Mouse (Mus musculus) thymus, adult 2 months (tissue): ENCODE results near the gene Wdr62. TPM values are rescaled to one million over a fixed set of nuclear protein-coding genes. Genes with fewer than 3 reads are reported as not detected.
"Not testable (repeated sequence)": the region's sequence is repeated elsewhere in the genome, so short reads cannot be mapped to it uniquely, and the experiment has no call there.

Experiments
- DNase-seq: peaks from one replicate; pipeline ENCODE4 v3.0.0; 2021
- H3K27ac ChIP-seq: fragments of 200-500 bp; 2 replicates; pipeline ENCODE4 v1.5.1; 2012; ENCODE audit warnings: low read length, control low read depth; ENCODE audit not compliant: control insufficient read depth, insufficient read depth
- H3K27me3 ChIP-seq: fragments of 200-500 bp; 2 replicates; pipeline ENCODE4 v1.6.1; 2012; ENCODE audit warnings: mild to moderate bottlenecking, low read length, moderate library complexity, mixed read lengths; ENCODE audit not compliant: control insufficient read depth, insufficient read depth
- H3K36me3 ChIP-seq: fragments of 200-500 bp; 2 replicates; pipeline ENCODE4 v1.6.1; 2012; ENCODE audit warnings: mild to moderate bottlenecking, low read length, moderate library complexity; ENCODE audit not compliant: control insufficient read depth, insufficient read depth
- H3K4me1 ChIP-seq: fragments of 200-500 bp; replicated peaks from 2 replicates; pipeline ENCODE4 v1.6.1; 2012; ENCODE audit warnings: low read length; ENCODE audit not compliant: control insufficient read depth, insufficient read depth
- H3K4me3 ChIP-seq: fragments of 200-500 bp; 2 replicates; pipeline ENCODE4 v1.5.1; 2012; ENCODE audit warnings: mild to moderate bottlenecking, low read length, control low read depth, moderate library complexity; ENCODE audit not compliant: control insufficient read depth, insufficient read depth
- CTCF ChIP-seq: fragments of 200-500 bp; IDR thresholded peaks from 2 replicates; pipeline ENCODE4 v1.5.1; 2012; ENCODE audit warnings: mild to moderate bottlenecking, control low read depth, low read length, moderate library complexity, borderline replicate concordance; ENCODE audit not compliant: control insufficient read depth, poor library complexity, insufficient read depth; ENCODE audit errors: extremely low read depth
- POLR2A ChIP-seq: fragments of 200-500 bp; IDR thresholded peaks from 2 replicates; pipeline ENCODE4 v1.6.1; 2012; ENCODE audit warnings: mild to moderate bottlenecking, low read length, control low read depth, moderate library complexity; ENCODE audit not compliant: control insufficient read depth, poor library complexity, insufficient read depth; ENCODE audit errors: extremely low read depth
- WGBS: fragments of 180-500 bp; shearing (Covaris S2); methylation state at CpG from one replicate; pipeline ENCODE4 v1.1.7; 2018; 5-methylcytosine and 5-hydroxymethylcytosine counted together
- polyA plus RNA-seq: library from polyadenylated mRNA; depleted of rRNA; stranded (reverse); fragments of >200 nt; gene quantifications from 2 replicates; pipeline ENCODE4 v1.2.3, GENCODE M21; 2012

The Wdr62 gene
- polyA plus RNA-seq, 1 experiment = 54.1 TPM

DNA sequence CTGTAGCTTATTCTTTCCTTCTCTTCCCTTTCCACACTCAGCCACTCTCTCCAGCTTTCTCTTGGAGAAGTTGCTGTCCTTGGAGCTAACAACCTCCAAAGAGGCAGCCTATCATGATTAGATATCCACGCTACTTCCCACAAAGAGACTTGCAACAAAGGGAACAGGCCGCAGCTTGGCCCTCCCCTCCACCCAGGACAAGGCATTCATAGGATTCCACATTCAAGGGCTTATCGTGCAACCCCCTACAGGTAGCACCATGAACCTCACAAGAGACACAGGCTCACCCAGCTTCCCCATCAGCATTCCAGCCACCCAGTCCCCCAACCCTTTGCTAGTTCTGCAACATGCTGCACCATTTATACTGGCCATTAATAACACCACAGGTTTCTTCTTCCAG is 13.4 kb downstream of the Wdr62 start:
- H3K27ac ChIP-seq = no peak overlapping the region
- 98% methylated on average over 3 of the region's 3 CpGs for WGBS
- no peaks in the 10 kb centered on the region for H3K27me3 ChIP-seq
- H3K36me3 ChIP-seq = no peaks in the 10 kb centered on the region; the same call in 1 of the 2 replicates
- no peak for TF ChIP-seq CTCF
- TF ChIP-seq POLR2A = no peak
- DNase-seq = no peak
- no peak overlapping the region for H3K4me3 ChIP-seq
- H3K4me1 ChIP-seq = no peaks in the 10 kb centered on the region

- TF ChIP-seq POLR2A (no peak), CTCF (no peak)
- WGBS = 97% methylated on average over 7 of the region's 7 CpGs
- Histone ChIP-seq H3K27me3 (no peaks in the 10 kb centered on the region), H3K36me3 (no peaks in the 10 kb centered on the region; the same call in 1 of the 2 replicates), H3K4me1 (no peaks in the 10 kb centered on the region), H3K27ac (no peak overlapping the region), H3K4me3 (no peak overlapping the region)
- DNase-seq = no peak
These were observed 14.3 kb downstream of the Wdr62 start for GRCm38 (mm10) chr7:30265935-30266334.

DNA sequence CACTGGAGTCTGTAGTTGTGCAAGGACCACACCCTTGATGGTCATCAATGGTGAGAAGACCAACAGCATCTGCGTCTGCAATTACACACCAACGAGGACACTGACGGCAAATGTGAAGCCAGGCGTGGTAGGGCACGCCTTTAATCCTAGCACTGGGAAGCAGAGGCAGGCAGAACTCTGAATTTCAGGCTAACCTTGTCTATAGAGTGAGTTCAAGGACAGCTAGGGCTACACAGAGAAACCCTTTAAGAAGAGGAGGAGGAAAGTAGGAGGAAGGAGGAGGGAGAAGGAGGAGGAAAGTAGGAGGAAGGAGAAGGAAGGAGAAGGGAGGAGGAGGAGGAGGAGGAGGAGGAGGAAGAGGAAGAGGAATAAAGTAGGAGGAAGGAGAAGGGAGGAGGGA is 14.7 kb downstream of the Wdr62 start:
- TF ChIP-seq POLR2A = no peak
- no peak for TF ChIP-seq CTCF
- 93% methylated on average over 5 of the region's 5 CpGs for WGBS
- Histone ChIP-seq H3K4me3 (no peak overlapping the region), H3K27me3 (no peaks in the 10 kb centered on the region), H3K27ac (no peak overlapping the region), H3K36me3 (no peaks in the 10 kb centered on the region; the same call in 1 of the 2 replicates), H3K4me1 (no peaks in the 10 kb centered on the region)
- DNase-seq = no peak

GRCm38 (mm10) chr7:30265041-30265440 is 15.2 kb downstream of the Wdr62 start:
- DNase-seq = no peak
- no peak overlapping the region for H3K27ac ChIP-seq
- H3K4me1 ChIP-seq = no peaks in the 10 kb centered on the region
- H3K27me3 ChIP-seq = no peaks in the 10 kb centered on the region
- 80% methylated on average over 2 of the region's 2 CpGs for WGBS
- no peak overlapping the region for H3K4me3 ChIP-seq
- TF ChIP-seq POLR2A = no peak
- TF ChIP-seq CTCF = no peak
- H3K36me3 ChIP-seq = no peaks in the 10 kb centered on the region; the same call in 1 of the 2 replicates

- no peak for DNase-seq
- Histone ChIP-seq H3K27ac (no peak overlapping the region), H3K4me3 (no peak overlapping the region), H3K36me3 (no peaks in the 10 kb centered on the region), H3K4me1 (no peaks in the 10 kb centered on the region), H3K27me3 (no peaks in the 10 kb centered on the region)
- WGBS = 95% methylated on average over 12 of the region's 12 CpGs
- TF ChIP-seq CTCF (no peak), POLR2A (no peak)
These were observed 28.0 kb downstream of the Wdr62 start for GRCm38 (mm10) chr7:30251956-30252954.

GRCm38 (mm10) chr7:30237374-30237773 is 42.8 kb downstream of the Wdr62 start:
- not testable (repeated sequence) for H3K4me3 ChIP-seq, H3K36me3 ChIP-seq, H3K27ac ChIP-seq, DNase-seq, H3K4me1 ChIP-seq, H3K27me3 ChIP-seq
- WGBS = 86% methylated on average over 3 of the region's 3 CpGs

DNA sequence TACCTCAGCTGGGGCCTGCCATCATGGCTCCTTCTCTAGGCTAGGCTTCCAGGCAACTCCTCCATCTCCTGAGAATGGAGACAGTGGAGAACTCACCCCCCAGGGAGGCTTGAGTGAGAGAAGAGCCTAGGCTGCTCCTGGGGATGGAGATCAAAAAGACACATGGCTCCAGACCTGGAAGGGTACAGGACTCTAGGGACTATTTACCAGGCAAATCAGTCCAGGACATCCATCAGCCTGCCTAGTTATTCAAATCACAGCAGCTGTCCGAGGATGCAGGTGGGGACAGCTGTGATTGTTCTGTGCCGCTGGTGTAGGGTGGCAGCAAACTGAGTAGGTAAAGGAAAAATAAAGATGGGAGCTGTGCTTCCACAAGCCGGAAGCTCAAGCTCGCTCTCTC is 44.6 kb downstream of the Wdr62 start, which contains the start of gene Ovol3:
Ovol3 (minus strand) TSS at position 101 of the 400 bp plus-strand sequence.
- Histone ChIP-seq H3K4me1 (peaks cover 11% of the 10 kb centered on the region), H3K27me3 (no peaks in the 10 kb centered on the region), H3K36me3 (no peaks in the 10 kb centered on the region), H3K27ac (no peak within 1 kb of the TSS), H3K4me3 (no peak within 1 kb of the TSS)
- no peak for TF ChIP-seq POLR2A
- TF ChIP-seq CTCF = no peak
- 96% methylated on average over 4 of the region's 4 CpGs for WGBS
- DNase-seq = no peak
